Mouse (Mus musculus) hindbrain, embryonic 12.5 days (tissue): ENCODE measurements at regions not wholly inside any gene's neighbourhood (a gene's known extent, or its start where the extent isn't known, plus 50 kb on each side); places are given as distances from the start of the nearest gene placed in this dataset.

Source experiments
- ATAC-seq: fragments of 200-750 bp; cut with Nextera tagmentation; 2 replicates; pipeline ENCODE4 v1.8.0; 2017; ENCODE audit warnings: moderate TSS enrichment; ENCODE audit not compliant: low FRiP score
- H3K27ac ChIP-seq: fragments of 300-500 bp; sonication (generic); 2 replicates; pipeline ENCODE4 v1.5.1; 2016; ENCODE audit warnings: mild to moderate bottlenecking
- H3K27me3 ChIP-seq: fragments of 300-500 bp; sonication (generic); 2 replicates; pipeline ENCODE4 v1.6.1; 2016; ENCODE audit warnings: mild to moderate bottlenecking
- H3K36me3 ChIP-seq: fragments of 300-500 bp; sonication (generic); 2 replicates; pipeline ENCODE4 v1.6.1; 2016; ENCODE audit warnings: mild to moderate bottlenecking
- H3K4me1 ChIP-seq: fragments of 300-500 bp; sonication (generic); 2 replicates; pipeline ENCODE4 v1.6.1; 2016
- H3K4me2 ChIP-seq: fragments of 300-500 bp; sonication (generic); replicated peaks from 2 replicates; pipeline ENCODE4 v1.6.1; 2016; ENCODE audit warnings: mild to moderate bottlenecking
- H3K4me3 ChIP-seq: fragments of 300-500 bp; sonication (generic); 2 replicates; pipeline ENCODE4 v1.5.1; 2016; ENCODE audit warnings: mild to moderate bottlenecking
- H3K9ac ChIP-seq: fragments of 300-500 bp; sonication (generic); 2 replicates; pipeline ENCODE4 v1.6.1; 2016; ENCODE audit warnings: mild to moderate bottlenecking, moderate library complexity
- H3K9me3 ChIP-seq: fragments of 300-500 bp; sonication (generic); replicated peaks from 2 replicates; pipeline ENCODE4 v1.6.1; 2016; ENCODE audit warnings: mild to moderate bottlenecking
- WGBS: fragments of 180-500 bp; shearing (Covaris S2); methylation state at CpG from one replicate; pipeline ENCODE4 v1.1.7; 2016; 5-methylcytosine and 5-hydroxymethylcytosine counted together

DNA sequence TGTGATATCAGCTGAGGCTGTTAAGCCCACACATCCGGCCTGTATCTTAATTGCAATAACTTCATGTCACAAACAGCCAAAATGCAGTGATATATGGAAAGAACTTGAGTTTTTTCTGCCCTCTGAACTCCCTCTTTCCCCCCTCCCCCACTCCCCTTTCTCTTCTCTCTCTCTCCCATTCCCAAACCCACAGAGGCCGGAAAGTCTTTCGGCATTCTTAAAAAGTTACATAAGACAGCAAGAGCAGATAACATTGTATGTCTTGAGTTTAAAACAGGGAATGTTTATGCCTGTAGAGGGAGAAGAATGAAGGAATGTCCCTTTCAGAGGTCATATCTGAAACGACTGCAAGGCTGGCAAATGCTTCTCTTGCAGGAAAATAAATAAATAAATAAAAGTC lies 154.3 kb upstream of the Phactr1 start:
- WGBS: 66% methylated on average over 4 of the region's 4 CpGs
- ATAC-seq: no peak
- no peaks in the 10 kb centered on the region for H3K27me3 ChIP-seq
- H3K4me2 ChIP-seq: no peak overlapping the region
- no peak overlapping the region for H3K4me3 ChIP-seq
- no peaks in the 10 kb centered on the region for H3K9me3 ChIP-seq
- H3K9ac ChIP-seq: no peak overlapping the region
- no peak overlapping the region for H3K27ac ChIP-seq
- H3K4me1 ChIP-seq: peaks cover 6% of the 10 kb centered on the region; the same call in 1 of the 2 replicates
- no peaks in the 10 kb centered on the region for H3K36me3 ChIP-seq

DNA sequence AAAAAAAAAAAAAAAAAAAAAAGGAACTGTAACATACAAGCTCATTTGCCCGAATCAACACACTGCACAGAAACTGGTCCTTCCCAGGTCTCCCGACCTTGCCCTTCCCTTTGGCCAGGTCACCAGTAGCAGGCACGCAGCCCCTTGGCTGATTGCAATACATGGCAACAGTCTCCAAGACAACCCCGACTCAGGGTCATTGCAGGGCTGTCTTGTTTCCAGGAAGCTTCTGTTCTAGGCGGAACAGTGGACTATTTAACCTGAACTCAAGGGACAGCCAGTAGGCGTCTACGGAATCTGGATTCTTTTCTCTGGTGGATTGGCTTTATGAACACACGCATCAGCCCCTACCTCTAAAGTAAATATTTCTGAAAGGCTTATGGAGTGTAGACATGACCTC lies 153.5 kb upstream of the Phactr1 start:
- Histone ChIP-seq H3K9me3 (no peaks in the 10 kb centered on the region), H3K36me3 (no peaks in the 10 kb centered on the region), H3K4me3 (no peak overlapping the region), H3K4me2 (no peak overlapping the region), H3K9ac (no peak overlapping the region), H3K27ac (no peak overlapping the region), H3K4me1 (peaks cover 6% of the 10 kb centered on the region; the same call in 1 of the 2 replicates), H3K27me3 (no peaks in the 10 kb centered on the region)
- ATAC-seq: no peak
- WGBS: 20% methylated on average over 8 of the region's 8 CpGs

DNA sequence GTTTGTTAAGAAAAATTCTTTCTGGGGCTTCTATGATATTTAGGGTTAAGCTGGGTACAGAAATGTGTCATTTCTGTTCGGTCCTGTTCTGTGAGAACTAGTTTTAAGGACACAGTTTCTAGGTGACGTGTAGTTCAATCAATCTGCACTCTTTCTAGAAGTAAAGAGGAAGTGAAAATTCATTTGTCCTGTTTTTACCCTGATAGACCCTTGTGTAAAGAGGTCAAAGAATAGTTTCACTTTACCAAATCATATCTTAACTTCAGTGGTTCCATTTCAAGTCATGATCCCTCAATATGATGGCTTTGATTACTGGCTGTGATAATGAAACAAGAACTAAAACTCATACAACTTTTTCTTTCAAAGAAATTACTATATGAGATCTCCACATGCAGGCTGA lies 152.3 kb upstream of the Phactr1 start:
- Histone ChIP-seq H3K36me3 (no peaks in the 10 kb centered on the region), H3K9ac (no peak overlapping the region), H3K27ac (no peak overlapping the region), H3K4me1 (peaks cover 6% of the 10 kb centered on the region; the same call in 1 of the 2 replicates), H3K4me2 (no peak overlapping the region), H3K4me3 (no peak overlapping the region), H3K27me3 (no peaks in the 10 kb centered on the region), H3K9me3 (no peaks in the 10 kb centered on the region)
- WGBS: 90% methylated on average over 2 of the region's 2 CpGs
- no peak for ATAC-seq

GRCm38 (mm10) chr13:42536501-42537210 lies 143.8 kb upstream of the Phactr1 start:
- Histone ChIP-seq H3K27ac (no peak overlapping the region), H3K9me3 (no peaks in the 10 kb centered on the region; the same call in 1 of the 2 replicates), H3K27me3 (no peaks in the 10 kb centered on the region), H3K36me3 (no peaks in the 10 kb centered on the region), H3K4me1 (no peaks in the 10 kb centered on the region), H3K9ac (no peak overlapping the region), H3K4me2 (no peak overlapping the region), H3K4me3 (no peak overlapping the region)
- 83% methylated on average over 7 of the region's 7 CpGs for WGBS
- no peak for ATAC-seq

GRCm38 (mm10) chr13:42538046-42538445 lies 142.4 kb upstream of the Phactr1 start:
- no peak for ATAC-seq
- WGBS: 92% methylated on average over 2 of the region's 2 CpGs

DNA sequence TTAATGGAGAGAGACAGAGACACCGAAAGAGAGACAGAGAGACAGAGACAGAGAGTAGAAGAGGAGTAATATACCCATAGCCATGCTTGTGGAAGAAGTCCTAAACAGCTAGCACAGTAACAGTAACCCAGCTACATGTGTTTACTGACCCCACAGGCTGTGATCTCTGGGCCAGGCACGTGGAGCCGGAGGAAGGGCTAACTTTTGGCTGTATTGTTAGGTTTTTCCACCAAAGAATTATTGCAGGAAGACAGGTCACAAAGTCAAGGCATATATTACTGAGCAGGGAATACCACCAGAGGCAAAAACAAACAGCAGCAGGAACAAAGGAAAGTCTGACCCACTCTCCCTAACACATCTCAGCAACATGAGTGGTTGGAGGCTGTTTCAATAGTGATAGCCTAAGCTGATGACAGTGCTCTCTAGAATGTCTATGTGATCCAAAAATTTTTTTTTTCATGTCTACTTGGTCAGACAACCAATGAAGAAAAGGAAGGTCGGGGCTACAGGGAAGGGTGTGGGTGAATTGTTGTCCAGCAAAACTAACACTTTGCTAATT lies 135.8 kb upstream of the Phactr1 start:
- Histone ChIP-seq H3K4me2 (no peak overlapping the region), H3K36me3 (no peaks in the 10 kb centered on the region), H3K27me3 (no peaks in the 10 kb centered on the region), H3K9me3 (no peaks in the 10 kb centered on the region; the same call in 1 of the 2 replicates), H3K9ac (no peak overlapping the region), H3K4me1 (no peaks in the 10 kb centered on the region), H3K4me3 (no peak overlapping the region), H3K27ac (no peak overlapping the region)
- ATAC-seq: no peak
- WGBS: 72% methylated on average over 4 of the region's 4 CpGs

More at GRCm38 (mm10) chr13:42538046-42538445, 142.4 kb upstream of the Phactr1 start:
- Histone ChIP-seq H3K4me3 (no peak overlapping the region), H3K4me1 (no peaks in the 10 kb centered on the region), H3K4me2 (no peak overlapping the region), H3K36me3 (no peaks in the 10 kb centered on the region), H3K27ac (no peak overlapping the region), H3K9ac (no peak overlapping the region), H3K9me3 (no peaks in the 10 kb centered on the region; the same call in 1 of the 2 replicates), H3K27me3 (no peaks in the 10 kb centered on the region)

DNA sequence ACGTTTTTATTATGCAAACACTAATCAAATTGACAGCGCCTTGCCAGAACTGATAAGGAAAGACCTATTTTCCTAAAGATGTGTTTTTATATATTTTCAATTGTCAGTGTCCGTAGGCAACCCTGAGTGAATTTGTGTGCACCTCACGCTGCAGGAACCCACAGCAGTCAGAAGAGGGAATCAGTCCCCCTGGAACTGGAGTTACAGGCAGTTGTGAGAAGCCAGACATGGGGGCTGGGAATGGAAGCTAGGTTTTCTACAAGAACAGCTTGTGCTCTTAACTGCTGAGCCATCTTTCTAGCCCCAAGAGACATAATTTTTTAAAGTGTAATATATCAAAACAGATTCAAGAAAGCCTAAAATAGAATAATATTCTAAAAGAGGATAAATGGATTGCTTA lies 134.0 kb upstream of the Phactr1 start:
- 74% methylated on average over 4 of the region's 4 CpGs for WGBS

GRCm38 (mm10) chr13:42546851-42547250 lies 133.6 kb upstream of the Phactr1 start:
- no peak overlapping the region for H3K27ac ChIP-seq
- H3K4me3 ChIP-seq: no peak overlapping the region
- H3K36me3 ChIP-seq: no peaks in the 10 kb centered on the region
- H3K4me1 ChIP-seq: no peaks in the 10 kb centered on the region
- no peaks in the 10 kb centered on the region for H3K9me3 ChIP-seq
- no peaks in the 10 kb centered on the region for H3K27me3 ChIP-seq
- H3K9ac ChIP-seq: no peak overlapping the region
- 90% methylated on average over 10 of the region's 10 CpGs for WGBS
- no peak overlapping the region for H3K4me2 ChIP-seq
- ATAC-seq: no peak

More for the DNA sequence above, 134.0 kb upstream of the Phactr1 start:
- no peak overlapping the region for H3K4me2 ChIP-seq
- no peak for ATAC-seq
- no peaks in the 10 kb centered on the region; the same call in 1 of the 2 replicates for H3K9me3 ChIP-seq
- H3K4me1 ChIP-seq: no peaks in the 10 kb centered on the region
- H3K9ac ChIP-seq: no peak overlapping the region
- H3K4me3 ChIP-seq: no peak overlapping the region
- no peak overlapping the region for H3K27ac ChIP-seq
- no peaks in the 10 kb centered on the region for H3K36me3 ChIP-seq
- H3K27me3 ChIP-seq: no peaks in the 10 kb centered on the region

DNA sequence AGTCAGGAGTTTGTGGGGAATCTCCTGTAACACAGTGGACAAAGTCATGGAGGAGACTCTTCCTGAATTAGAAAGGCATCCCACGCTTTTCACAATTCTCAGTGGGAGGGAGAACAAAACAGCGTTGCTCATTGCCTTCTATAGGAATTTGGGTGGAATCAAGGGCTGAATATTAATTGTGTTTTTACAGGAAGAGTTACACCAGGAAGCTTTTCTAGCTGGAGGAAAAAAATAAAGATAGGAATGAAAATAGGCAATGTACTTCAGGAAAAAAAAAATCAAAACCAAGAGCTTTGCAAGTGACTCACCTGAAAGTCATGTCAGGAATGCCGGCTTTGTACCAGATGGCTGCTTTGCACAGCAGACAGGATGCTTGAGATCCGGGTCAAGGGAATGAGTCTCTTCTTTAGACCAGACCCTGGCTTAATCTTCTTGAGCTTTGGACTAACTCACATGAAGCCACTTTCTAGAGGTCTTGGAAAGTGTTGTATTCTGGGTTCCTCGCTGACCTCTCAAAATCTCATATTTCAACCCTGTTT lies 131.3 kb upstream of the Phactr1 start:
- Histone ChIP-seq H3K4me1 (no peaks in the 10 kb centered on the region), H3K9ac (no peak overlapping the region), H3K27ac (no peak overlapping the region), H3K4me2 (no peak overlapping the region), H3K27me3 (no peaks in the 10 kb centered on the region), H3K9me3 (no peaks in the 10 kb centered on the region), H3K36me3 (no peaks in the 10 kb centered on the region), H3K4me3 (no peak overlapping the region)
- ATAC-seq: no peak
- 75% methylated on average over 5 of the region's 5 CpGs for WGBS

DNA sequence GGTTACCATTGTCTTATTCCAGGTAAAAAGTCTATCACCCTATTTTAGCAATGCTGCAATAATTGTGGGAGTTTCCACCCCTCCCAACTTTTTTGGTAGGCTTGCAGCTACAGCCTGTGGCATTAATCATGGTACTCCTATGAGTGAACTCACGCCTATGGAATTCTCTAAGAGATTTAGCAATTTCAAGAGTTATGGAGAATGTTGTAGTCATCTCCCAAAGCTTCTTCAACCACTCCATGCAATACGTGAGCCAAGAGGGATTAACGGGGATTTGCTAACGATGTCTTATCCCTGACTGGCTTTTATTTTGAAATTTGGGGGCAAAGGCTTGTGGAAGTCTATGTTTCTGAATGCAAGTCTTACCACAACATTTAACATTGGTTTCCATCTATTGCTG lies 125.5 kb upstream of the Phactr1 start:
- H3K9ac ChIP-seq: no peak overlapping the region
- H3K36me3 ChIP-seq: no peaks in the 10 kb centered on the region
- no peak overlapping the region for H3K4me2 ChIP-seq
- no peaks in the 10 kb centered on the region for H3K4me1 ChIP-seq
- no peak overlapping the region for H3K4me3 ChIP-seq
- H3K9me3 ChIP-seq: no peaks in the 10 kb centered on the region
- no peak for ATAC-seq
- no peak overlapping the region for H3K27ac ChIP-seq
- H3K27me3 ChIP-seq: no peaks in the 10 kb centered on the region
- 93% methylated on average over 4 of the region's 4 CpGs for WGBS

DNA sequence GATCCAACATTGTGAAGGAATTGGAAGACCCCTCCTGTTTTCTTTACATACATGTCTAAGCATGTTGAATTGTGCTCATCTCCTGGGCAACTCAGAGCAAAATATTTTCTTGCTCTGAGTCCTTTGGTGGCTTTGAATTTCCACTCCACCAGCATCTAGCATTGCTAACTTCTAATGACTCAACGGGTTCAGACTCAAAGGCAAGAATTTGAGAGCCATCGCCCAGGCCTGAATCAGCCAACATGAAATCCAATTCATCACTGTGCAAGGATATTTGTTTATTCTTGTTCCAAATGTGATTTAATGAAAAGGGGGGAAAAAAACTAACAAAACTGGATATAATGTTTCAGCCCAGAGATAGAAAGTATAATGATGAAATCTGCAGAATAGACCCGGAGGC lies 121.9 kb upstream of the Phactr1 start:
- ATAC-seq: no peak
- Histone ChIP-seq H3K9me3 (no peaks in the 10 kb centered on the region), H3K4me3 (no peak overlapping the region), H3K27ac (no peak overlapping the region), H3K36me3 (no peaks in the 10 kb centered on the region), H3K4me2 (no peak overlapping the region), H3K4me1 (no peaks in the 10 kb centered on the region), H3K27me3 (no peaks in the 10 kb centered on the region), H3K9ac (no peak overlapping the region)
- WGBS: 92% methylated on average over 3 of the region's 3 CpGs

GRCm38 (mm10) chr13:42561446-42561845 lies 119.0 kb upstream of the Phactr1 start:
- Histone ChIP-seq H3K4me2 (no peak overlapping the region), H3K36me3 (no peaks in the 10 kb centered on the region), H3K9ac (no peak overlapping the region), H3K9me3 (no peaks in the 10 kb centered on the region), H3K27ac (no peak overlapping the region), H3K4me3 (no peak overlapping the region), H3K4me1 (no peaks in the 10 kb centered on the region), H3K27me3 (no peaks in the 10 kb centered on the region)
- WGBS: 68% methylated on average over 2 of the region's 2 CpGs
- no peak for ATAC-seq
